Mouse (Mus musculus) kidney, adult 11 months (tissue): ENCODE data around the gene Plekha3.

Source experiments
- DNase-seq: peaks from one replicate; pipeline ENCODE4 v3.0.0; 2022

Gene Plekha3

GRCm38 (mm10) chr2:76674725-76675427 lies at the start of gene Plekha3:
Gene Plekha3 (plus strand): TSS chr2:76675281.
- DNase-seq: peak; percentile 84

DNA sequence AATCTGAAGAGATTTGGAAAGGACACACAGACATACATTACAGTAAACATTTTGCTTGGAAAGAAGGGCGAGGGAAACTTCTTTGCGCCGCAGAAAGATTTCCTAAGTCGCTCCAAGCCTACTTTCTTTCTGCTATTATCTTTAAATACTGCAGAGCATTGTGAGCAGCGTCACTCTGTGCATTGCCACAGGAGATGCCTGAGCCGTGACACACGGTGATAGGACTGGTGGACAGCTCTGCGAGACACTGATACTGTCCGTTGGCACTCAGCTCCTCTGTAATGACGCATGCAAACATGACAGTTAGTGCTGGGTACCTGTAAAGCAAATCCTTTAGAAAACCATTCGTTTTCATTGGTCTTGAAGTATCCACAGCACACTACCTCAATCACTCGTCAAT lies 44.8 kb upstream of the Plekha3 start:
- no peak for DNase-seq

- no peak for DNase-seq
Observed at GRCm38 (mm10) chr2:76631600-76631999, 43.5 kb upstream of the Plekha3 start.

DNA sequence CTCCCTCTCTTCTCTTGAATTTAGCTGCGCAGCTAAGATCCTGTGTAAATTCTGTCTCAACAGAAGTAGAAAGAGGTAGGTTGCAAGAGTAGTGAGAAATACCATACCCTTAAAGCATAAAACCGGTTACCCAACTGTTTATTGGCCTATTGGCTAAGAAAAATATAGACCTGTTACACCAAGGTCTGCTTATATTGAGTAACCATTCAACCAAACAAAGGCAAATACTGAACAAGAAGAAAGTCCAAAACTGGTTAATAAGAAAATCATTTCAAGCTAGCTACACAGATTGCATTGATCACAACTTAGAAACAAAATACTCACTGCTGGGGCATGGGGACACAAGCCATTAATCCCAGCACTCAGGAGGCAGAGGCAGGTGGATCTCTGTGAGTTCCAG lies 35.4 kb upstream of the Plekha3 start:
- no peak for DNase-seq

DNA sequence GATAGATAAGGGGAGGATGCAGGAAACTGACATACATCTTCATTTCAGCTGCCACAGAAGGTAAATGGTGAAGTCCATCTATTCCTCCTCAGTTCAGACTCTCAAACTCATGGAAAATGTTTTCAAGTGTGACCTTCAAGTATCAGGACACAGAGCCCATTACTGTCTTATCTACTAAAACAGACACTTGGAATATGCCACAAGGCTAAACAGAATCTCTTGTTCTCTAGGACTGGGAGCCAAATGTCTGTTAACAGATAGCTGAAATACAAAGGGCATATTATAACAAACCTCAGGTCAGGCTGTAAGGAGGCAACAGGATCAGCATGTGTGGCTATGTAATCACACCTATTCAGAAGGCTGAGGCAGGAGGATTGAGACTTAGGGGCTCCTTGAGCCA lies 31.3 kb upstream of the Plekha3 start:
- DNase-seq: no peak

- no peak for DNase-seq
Observed at GRCm38 (mm10) chr2:76647441-76647869, 27.6 kb upstream of the Plekha3 start.

GRCm38 (mm10) chr2:76647883-76648570 lies 27.1 kb upstream of the Plekha3 start, which contains the start of the genes Prkra and Pjvk:
Gene Prkra (minus strand): TSS chr2:76648015.
Gene Pjvk (plus strand): TSS chr2:76648476.
- peak; percentile 99 for DNase-seq

DNA sequence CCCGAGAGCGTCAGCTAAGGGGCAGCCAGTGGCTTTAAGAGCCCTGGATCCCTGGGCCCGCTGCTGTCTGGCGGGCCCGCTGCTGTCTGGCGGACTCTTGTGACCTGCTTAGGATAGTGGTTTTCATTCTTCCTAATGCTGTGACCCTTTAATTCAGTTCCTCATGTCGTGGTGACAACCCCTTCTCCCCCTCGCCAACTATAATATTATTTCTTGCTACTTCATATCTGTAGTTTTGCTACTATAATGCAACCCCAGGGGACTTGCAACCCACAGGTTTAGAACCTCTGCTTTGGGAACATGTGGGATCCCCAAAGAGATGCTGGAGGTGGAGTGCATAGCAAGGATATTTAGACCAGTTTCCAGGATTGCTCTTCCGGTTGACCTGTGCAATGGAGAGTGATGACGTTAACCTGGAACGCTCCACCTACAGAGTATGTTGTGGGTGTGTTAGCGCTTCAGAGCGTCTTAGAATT lies 26.4 kb upstream of the Plekha3 start:
- DNase-seq: no peak

DNA sequence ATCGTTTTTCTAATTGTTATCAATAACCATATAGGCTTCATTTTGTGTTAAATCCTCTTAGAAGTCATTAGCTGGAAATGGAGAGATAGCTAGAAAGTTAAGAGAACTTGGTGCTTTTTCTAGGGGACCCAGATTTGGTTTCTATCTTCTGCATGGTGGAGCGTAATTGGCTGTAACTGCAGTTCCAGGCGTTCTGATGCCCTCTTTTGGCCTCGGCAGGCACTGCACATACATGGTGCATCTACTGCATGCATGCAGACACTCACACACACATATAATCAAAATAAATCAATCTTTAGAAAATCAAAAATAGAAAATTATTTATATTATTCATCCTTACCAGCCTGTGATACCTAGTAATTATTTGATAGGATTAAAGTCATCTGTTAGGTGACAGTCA lies 22.0 kb upstream of the Plekha3 start:
- DNase-seq: no peak

DNA sequence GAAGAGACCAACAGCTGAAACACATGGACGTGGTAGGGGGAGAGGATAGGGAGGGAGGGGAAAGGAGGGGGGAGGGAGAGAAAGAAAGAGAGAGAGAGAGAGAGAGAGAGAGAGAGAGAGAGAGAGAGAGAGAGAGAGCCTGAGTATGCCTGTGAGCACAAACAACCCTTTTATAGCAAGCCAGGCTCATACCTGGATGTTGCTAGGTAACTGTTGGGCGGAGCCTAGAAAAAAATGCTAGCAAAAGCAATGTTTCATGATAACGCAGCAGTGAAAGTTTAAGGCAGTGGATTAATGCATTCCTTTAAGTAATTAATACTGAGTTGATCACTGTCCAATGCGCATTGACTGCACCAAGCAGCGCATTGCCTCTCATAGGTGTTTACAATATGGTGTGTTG lies 20.4 kb upstream of the Plekha3 start:
- no peak for DNase-seq

GRCm38 (mm10) chr2:76655444-76655843 lies 19.6 kb upstream of the Plekha3 start:
- no peak for DNase-seq

GRCm38 (mm10) chr2:76655982-76656381 lies 19.1 kb upstream of the Plekha3 start:
- no peak for DNase-seq

- no peak for DNase-seq
Observed at GRCm38 (mm10) chr2:76658551-76658950, 16.5 kb upstream of the Plekha3 start.

DNA sequence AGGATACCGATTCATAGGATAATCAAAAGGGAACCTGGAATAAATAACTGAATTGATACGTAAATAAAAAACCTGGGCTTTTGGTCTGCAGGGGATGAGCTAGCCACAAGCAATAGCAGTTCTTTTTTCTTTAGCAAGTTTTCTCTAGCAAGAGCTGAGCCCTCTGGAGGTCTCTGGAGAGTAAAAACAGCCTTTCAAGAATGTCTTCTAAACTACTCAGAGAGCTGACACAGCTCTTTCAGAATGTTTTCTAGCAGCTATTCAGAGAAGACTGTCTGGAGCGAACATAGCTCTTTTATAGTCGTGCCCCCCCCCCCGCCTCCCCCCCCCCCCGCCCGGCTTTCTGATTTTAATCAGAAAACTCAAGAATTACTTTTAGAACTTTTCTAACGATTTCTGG lies 15.7 kb upstream of the Plekha3 start:
- no peak for DNase-seq

DNA sequence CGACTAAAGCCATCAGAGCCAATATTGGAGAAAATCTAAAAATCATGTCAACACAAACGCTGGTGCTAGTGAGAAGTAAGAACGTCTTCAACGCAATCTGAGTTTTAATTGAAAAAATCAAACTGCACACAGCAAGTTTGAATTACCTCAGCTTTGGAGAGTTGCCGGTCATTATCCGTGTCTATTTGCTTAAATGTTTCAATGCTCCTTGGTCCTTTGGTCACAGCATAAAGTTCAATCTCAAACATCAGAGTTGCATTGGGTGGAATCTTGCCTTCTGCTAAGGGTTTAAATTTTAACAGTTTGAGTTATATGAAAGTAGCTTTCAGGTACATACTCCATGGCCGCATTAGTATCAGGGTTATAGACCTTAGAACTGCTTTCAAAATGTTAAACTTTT lies 9.6 kb upstream of the Plekha3 start:
- DNase-seq: no peak

DNA sequence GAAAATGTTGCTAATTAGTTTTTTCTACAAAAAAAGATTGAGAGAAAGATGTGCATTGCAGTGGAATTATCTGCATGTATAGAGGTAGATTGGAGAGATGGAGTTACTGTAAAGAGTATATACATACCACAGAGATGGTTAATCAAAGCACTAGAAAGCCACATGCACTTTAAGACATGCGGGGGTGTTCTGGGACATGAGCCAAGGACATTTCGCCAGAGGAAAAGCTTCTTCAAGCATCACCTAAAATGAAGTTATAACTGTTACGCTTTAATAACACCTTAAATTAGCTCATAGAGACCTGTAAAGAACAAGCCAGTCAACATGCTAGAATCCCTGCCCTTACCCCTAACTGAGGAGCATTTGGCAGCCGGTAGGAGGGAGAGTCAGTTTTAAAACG lies 7.9 kb upstream of the Plekha3 start:
- DNase-seq: no peak

DNA sequence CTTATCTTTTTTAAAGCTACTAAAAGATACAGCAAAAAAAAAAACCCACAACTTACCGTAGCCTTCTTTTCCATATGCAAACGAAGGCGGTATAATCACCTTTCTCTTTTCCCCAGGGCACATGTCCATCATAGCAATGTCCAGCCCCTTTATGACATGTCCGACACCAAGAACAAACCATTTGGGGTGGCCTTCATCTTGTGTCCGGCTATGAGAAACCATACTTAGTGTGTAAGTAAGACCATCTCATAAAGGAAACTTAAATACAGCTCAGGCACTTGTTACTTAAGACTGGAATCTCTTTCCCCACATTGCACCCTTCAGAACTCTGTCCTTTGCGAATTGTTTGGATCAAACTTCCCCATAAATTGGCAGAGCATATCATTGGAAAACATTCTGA lies 3.4 kb upstream of the Plekha3 start:
- DNase-seq: no peak

DNA sequence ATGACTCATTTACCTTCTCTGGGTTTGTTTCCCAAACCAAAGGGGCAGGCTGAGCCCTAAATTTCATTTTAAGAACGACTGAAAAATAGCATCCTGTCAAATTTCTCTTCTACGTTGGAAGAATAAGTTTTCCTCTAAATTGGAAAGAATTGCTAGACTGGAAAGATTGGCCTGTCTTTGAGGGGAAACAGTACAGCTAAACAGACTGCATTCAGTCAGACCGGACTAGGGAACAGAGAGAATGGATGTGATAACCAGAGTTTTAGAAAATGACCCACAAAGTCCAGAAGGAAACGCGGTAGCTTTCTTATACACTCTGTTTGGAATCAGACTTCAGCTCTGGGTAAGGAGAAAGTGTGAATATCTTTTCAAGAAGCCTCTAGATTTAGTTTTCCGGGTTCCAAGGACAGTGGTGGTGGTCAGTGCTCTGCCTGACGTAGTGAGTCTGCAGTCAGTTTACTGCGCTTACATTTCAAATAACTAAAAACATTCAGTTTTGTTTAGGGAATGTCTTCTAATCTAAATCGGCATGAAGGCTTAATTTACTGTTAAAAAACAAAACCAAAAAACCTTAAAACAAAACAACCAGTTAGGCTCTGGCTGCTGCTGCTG lies 2.8 kb upstream of the Plekha3 start:
- no peak for DNase-seq

- peak; percentile 90 for DNase-seq
Observed at GRCm38 (mm10) chr2:76672966-76673392, 2.1 kb upstream of the Plekha3 start, which contains the start of gene Fkbp7. Gene Fkbp7 (minus strand): TSS chr2:76673116.

GRCm38 (mm10) chr2:76673472-76674081 lies 1.5 kb upstream of the Plekha3 start:
- DNase-seq: peak; percentile 54

- peak; percentile 13 for DNase-seq
Observed at GRCm38 (mm10) chr2:76675451-76675850, 370 bp downstream of the Plekha3 start.

DNA sequence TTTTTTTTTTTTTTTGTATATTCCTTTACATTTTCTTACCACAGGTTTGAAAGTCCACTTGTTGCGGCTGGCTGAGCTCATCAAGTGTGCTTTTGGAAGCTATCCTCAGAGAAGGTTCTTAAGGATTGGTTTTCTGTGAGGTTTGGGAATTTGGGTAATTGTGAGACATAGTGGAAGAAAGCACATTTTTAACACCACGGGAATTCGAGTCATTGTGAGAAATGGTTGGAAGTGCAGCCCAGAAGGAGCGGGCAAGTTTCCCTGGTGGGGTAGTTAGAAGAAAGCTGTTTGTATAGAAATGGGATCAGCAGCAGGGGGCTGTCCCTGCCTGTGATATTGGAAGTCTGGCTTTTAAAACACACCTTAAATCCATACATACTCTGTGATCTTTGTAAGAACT lies 868 bp downstream of the Plekha3 start:
- DNase-seq: no peak
